Mouse (Mus musculus): ENCODE measurements around the gene Cep72.
"Not testable (repeated sequence)": the region's sequence is repeated elsewhere in the genome, so short reads cannot be mapped to it uniquely, and the experiment has no call there.

Gene Cep72

GRCm38 (mm10) chr13:74030691-74031090 lies 31.4 kb downstream of the Cep72 start:
- no peak for DNase-seq

- no peak for DNase-seq
Measured at GRCm38 (mm10) chr13:74029013-74029412, 33.1 kb downstream of the Cep72 start.

- peak; percentile 60 for DNase-seq
Measured at GRCm38 (mm10) chr13:74028116-74028515, 34.0 kb downstream of the Cep72 start.

GRCm38 (mm10) chr13:74026215-74026614 lies 35.9 kb downstream of the Cep72 start:
- peak; percentile 40 for DNase-seq

- DNase-seq, result no peak
Measured at GRCm38 (mm10) chr13:74025151-74026081, 36.7 kb downstream of the Cep72 start.

- DNase-seq, result not testable (repeated sequence)
Measured at GRCm38 (mm10) chr13:74019006-74019405, 43.1 kb downstream of the Cep72 start.

- no peak for DNase-seq
Measured at GRCm38 (mm10) chr13:74017426-74017825, 44.7 kb downstream of the Cep72 start.

- DNase-seq, result no peak
Measured at GRCm38 (mm10) chr13:74015908-74016307, 46.2 kb downstream of the Cep72 start.

GRCm38 (mm10) chr13:74010678-74011077 lies 51.4 kb downstream of the Cep72 start:
- DNase-seq, result peak; percentile 74

- DNase-seq, result peak; percentile 89
Measured at GRCm38 (mm10) chr13:74009791-74010614, 52.1 kb downstream of the Cep72 start.

GRCm38 (mm10) chr13:74008948-74009718 lies 53.0 kb downstream of the Cep72 start, which contains the start of gene Tppp:
Gene Tppp, plus strand, starts transcription at chr13:74009407.
- DNase-seq, result peak; percentile 97

GRCm38 (mm10) chr13:74008216-74008615 lies 53.9 kb downstream of the Cep72 start:
- DNase-seq, result not testable (repeated sequence)

- DNase-seq, result not testable (repeated sequence)
Measured at GRCm38 (mm10) chr13:74006881-74007280, 55.2 kb downstream of the Cep72 start.

GRCm38 (mm10) chr13:74001492-74001891 lies 60.6 kb downstream of the Cep72 start:
- no peak for DNase-seq

- DNase-seq, result no peak
Measured at GRCm38 (mm10) chr13:74000961-74001360, 61.1 kb downstream of the Cep72 start.

GRCm38 (mm10) chr13:74000519-74000918 lies 61.6 kb downstream of the Cep72 start:
- DNase-seq, result no peak

GRCm38 (mm10) chr13:73996456-73996855 lies 65.6 kb downstream of the Cep72 start:
- DNase-seq, result no peak

- no peak for DNase-seq
Measured at GRCm38 (mm10) chr13:73991267-73991666, 70.8 kb downstream of the Cep72 start.

GRCm38 (mm10) chr13:73990761-73991160 lies 71.3 kb downstream of the Cep72 start:
- DNase-seq, result no peak

GRCm38 (mm10) chr13:73990325-73990724 lies 71.8 kb downstream of the Cep72 start:
- DNase-seq, result no peak

Measured in right cerebral cortex, adult 18-20 months (tissue).